Mouse (Mus musculus): ENCODE results near the gene Smim24.

Gene Smim24

GRCm38 (mm10) chr10:81441019-81441418, 48.2 kb downstream of the Smim24 start:
- no peak for DNase-seq (ENCODE audit: low spot score)

Data from yolk sac, embryonic 10.5 days (tissue).